Mouse (Mus musculus) liver, embryonic 12.5 days (tissue): ENCODE measurements around the gene Grhl1. TPM values are rescaled to one million over a fixed set of nuclear protein-coding genes. Genes with fewer than 3 reads are reported as not detected.
"Not testable (repeated sequence)": the region's sequence is repeated elsewhere in the genome, so short reads cannot be mapped to it uniquely, and the experiment has no call there.

ENCODE experiments used
- ATAC-seq: fragments of 200-750 bp; cut with Nextera tagmentation; 2 replicates; pipeline ENCODE4 v1.8.0; 2017; ENCODE audit warnings: moderate number of reproducible peaks, mild to moderate bottlenecking, moderate library complexity
- H3K27ac ChIP-seq: fragments of 300-500 bp; sonication (generic); 2 replicates; pipeline ENCODE4 v1.5.1; 2016; ENCODE audit warnings: mild to moderate bottlenecking
- H3K27me3 ChIP-seq: fragments of 300-500 bp; sonication (generic); replicated peaks from 2 replicates; pipeline ENCODE4 v1.6.1; 2016; ENCODE audit warnings: mild to moderate bottlenecking, moderate library complexity
- H3K36me3 ChIP-seq: fragments of 300-500 bp; sonication (generic); 2 replicates; pipeline ENCODE4 v1.6.1; 2016; ENCODE audit warnings: mild to moderate bottlenecking, moderate library complexity
- H3K4me1 ChIP-seq: fragments of 300-500 bp; sonication (generic); 2 replicates; pipeline ENCODE4 v1.6.1; 2016
- H3K4me2 ChIP-seq: fragments of 300-500 bp; sonication (generic); 2 replicates; pipeline ENCODE4 v1.6.1; 2016; ENCODE audit warnings: mild to moderate bottlenecking, moderate library complexity
- H3K4me3 ChIP-seq: fragments of 300-500 bp; sonication (generic); 2 replicates; pipeline ENCODE4 v1.5.1; 2016; ENCODE audit warnings: mild to moderate bottlenecking, moderate library complexity
- H3K9ac ChIP-seq: fragments of 300-500 bp; sonication (generic); 2 replicates; pipeline ENCODE4 v1.6.1; 2016; ENCODE audit warnings: mild to moderate bottlenecking, moderate library complexity
- H3K9me3 ChIP-seq: fragments of 300-500 bp; sonication (generic); replicated peaks from 2 replicates; pipeline ENCODE4 v1.6.1; 2016; ENCODE audit warnings: mild to moderate bottlenecking, moderate library complexity
- WGBS: fragments of 180-500 bp; shearing (Covaris S2); methylation state at CpG from one replicate; pipeline ENCODE4 v1.1.7; 2016; ENCODE audit not compliant: insufficient replicate concordance; 5-methylcytosine and 5-hydroxymethylcytosine counted together
- polyA plus RNA-seq: library from polyadenylated mRNA; unstranded; fragments of >200 nt; fragmentation: Nextera tagmentation; extraction: Ambion mirVana; gene quantifications from 2 replicates; pipeline ENCODE4 v1.2.1, GENCODE M21; 2016

Gene Grhl1
- 0.45 and 0.72 TPM in 2 replicates for polyA plus RNA-seq

- H3K27ac ChIP-seq, result no peak within 1 kb of the TSS
- H3K4me3 ChIP-seq, result peak within 1 kb of the TSS; percentile 68
- H3K4me2 ChIP-seq, result peak within 1 kb of the TSS; percentile 97
- H3K9me3 ChIP-seq, result no peaks in the 10 kb centered on the region
- peaks cover 22% of the 10 kb centered on the region; the same call in 1 of the 2 replicates for H3K4me1 ChIP-seq
- ATAC-seq, result peak; percentile 100
- no peaks in the 10 kb centered on the region for H3K36me3 ChIP-seq
- 2% methylated on average over 61 of the region's 64 CpGs for WGBS
- H3K9ac ChIP-seq, result peak within 1 kb of the TSS; percentile 81
- peaks cover 60% of the 10 kb centered on the region for H3K27me3 ChIP-seq
Observed at GRCm38 (mm10) chr12:24571523-24572392, at the start of gene Grhl1. TSS of gene Grhl1 (plus strand) at chr12:24572283.

- H3K4me1 ChIP-seq, H3K9me3 ChIP-seq, H3K4me2 ChIP-seq, H3K9ac ChIP-seq, H3K27me3 ChIP-seq, H3K27ac ChIP-seq, H3K4me3 ChIP-seq, ATAC-seq: not testable (repeated sequence)
- WGBS, result 77% methylated on average over 7 of the region's 7 CpGs
- H3K36me3 ChIP-seq, result peaks cover 19% of the 10 kb centered on the region; the same call in 1 of the 2 replicates
Observed at GRCm38 (mm10) chr12:24525065-24525464, 47.0 kb upstream of the Grhl1 start.

GRCm38 (mm10) chr12:24536390-24536789 is 35.7 kb upstream of the Grhl1 start:
- H3K4me3 ChIP-seq, result no peak overlapping the region
- no peak overlapping the region for H3K4me2 ChIP-seq
- no peak; the same call in 1 of the 2 replicates for ATAC-seq
- peaks cover 12% of the 10 kb centered on the region; the same call in 1 of the 2 replicates for H3K36me3 ChIP-seq
- no peaks in the 10 kb centered on the region for H3K9me3 ChIP-seq
- no peak overlapping the region for H3K27ac ChIP-seq
- no peaks in the 10 kb centered on the region for H3K27me3 ChIP-seq
- H3K9ac ChIP-seq, result no peak overlapping the region
- peaks cover 16% of the 10 kb centered on the region for H3K4me1 ChIP-seq
- 33% methylated on average over 5 of the region's 5 CpGs for WGBS

- no peak overlapping the region for H3K4me2 ChIP-seq
- H3K9me3 ChIP-seq, result no peaks in the 10 kb centered on the region
- no peak for ATAC-seq
- H3K27ac ChIP-seq, result no peak overlapping the region
- no peaks in the 10 kb centered on the region for H3K27me3 ChIP-seq
- H3K4me3 ChIP-seq, result no peak overlapping the region
- WGBS, result 66% methylated on average over 2 of the region's 2 CpGs
- peaks cover 8% of the 10 kb centered on the region; the same call in 1 of the 2 replicates for H3K36me3 ChIP-seq
- H3K9ac ChIP-seq, result no peak overlapping the region
- H3K4me1 ChIP-seq, result peaks cover 16% of the 10 kb centered on the region
Observed at GRCm38 (mm10) chr12:24537201-24537600, 34.9 kb upstream of the Grhl1 start.

GRCm38 (mm10) chr12:24537965-24538364 is 34.1 kb upstream of the Grhl1 start:
- WGBS, result 59% methylated on average over 4 of the region's 4 CpGs
- H3K27ac ChIP-seq, result no peak overlapping the region
- no peak overlapping the region for H3K4me3 ChIP-seq
- no peak for ATAC-seq
- peaks cover 16% of the 10 kb centered on the region for H3K4me1 ChIP-seq
- H3K27me3 ChIP-seq, result no peaks in the 10 kb centered on the region
- H3K9me3 ChIP-seq, result no peaks in the 10 kb centered on the region
- no peak overlapping the region for H3K9ac ChIP-seq
- no peak overlapping the region for H3K4me2 ChIP-seq
- peaks cover 5% of the 10 kb centered on the region; the same call in 1 of the 2 replicates for H3K36me3 ChIP-seq

- H3K9me3 ChIP-seq, result no peaks in the 10 kb centered on the region
- H3K4me1 ChIP-seq, result peaks cover 4% of the 10 kb centered on the region
- no peak overlapping the region for H3K9ac ChIP-seq
- no peak overlapping the region for H3K4me3 ChIP-seq
- no peak overlapping the region for H3K4me2 ChIP-seq
- H3K27ac ChIP-seq, result no peak overlapping the region
- H3K27me3 ChIP-seq, result no peaks in the 10 kb centered on the region
- H3K36me3 ChIP-seq, result peaks cover 11% of the 10 kb centered on the region
- ATAC-seq, result no peak
- 74% methylated on average over 16 of the region's 16 CpGs for WGBS
Observed at GRCm38 (mm10) chr12:24541426-24542154, 30.5 kb upstream of the Grhl1 start.

- Histone ChIP-seq H3K9me3 (no peaks in the 10 kb centered on the region), H3K27ac (no peak overlapping the region), H3K4me3 (no peak overlapping the region), H3K27me3 (no peaks in the 10 kb centered on the region), H3K9ac (no peak overlapping the region), H3K36me3 (peaks cover 26% of the 10 kb centered on the region; the same call in 1 of the 2 replicates), H3K4me2 (no peak overlapping the region), H3K4me1 (no peaks in the 10 kb centered on the region)
- WGBS, result 64% methylated on average over 8 of the region's 8 CpGs
- ATAC-seq, result no peak
Observed at GRCm38 (mm10) chr12:24547686-24548085, 24.4 kb upstream of the Grhl1 start.

- Histone ChIP-seq H3K27ac (no peak overlapping the region), H3K4me2 (no peak overlapping the region), H3K4me3 (no peak overlapping the region), H3K9me3 (no peaks in the 10 kb centered on the region), H3K4me1 (no peaks in the 10 kb centered on the region), H3K36me3 (peaks cover 26% of the 10 kb centered on the region; the same call in 1 of the 2 replicates), H3K27me3 (no peaks in the 10 kb centered on the region), H3K9ac (no peak overlapping the region)
- WGBS, result 81% methylated on average over 6 of the region's 6 CpGs
- no peak for ATAC-seq
Observed at GRCm38 (mm10) chr12:24548885-24549284, 23.2 kb upstream of the Grhl1 start.

GRCm38 (mm10) chr12:24552531-24552930 is 19.6 kb upstream of the Grhl1 start:
- no peak overlapping the region for H3K27ac ChIP-seq
- no peaks in the 10 kb centered on the region for H3K4me1 ChIP-seq
- no peak for ATAC-seq
- H3K4me2 ChIP-seq, result no peak overlapping the region
- H3K27me3 ChIP-seq, result no peaks in the 10 kb centered on the region
- no peak overlapping the region for H3K4me3 ChIP-seq
- peaks cover 11% of the 10 kb centered on the region; the same call in 1 of the 2 replicates for H3K36me3 ChIP-seq
- WGBS, result 60% methylated on average over 2 of the region's 2 CpGs
- no peaks in the 10 kb centered on the region for H3K9me3 ChIP-seq
- no peak overlapping the region for H3K9ac ChIP-seq

- H3K27ac ChIP-seq, result no peak overlapping the region
- H3K27me3 ChIP-seq, result no peaks in the 10 kb centered on the region
- ATAC-seq, result no peak
- 0 out of 2 replicates have a peak, but pooled peaks cover 6% of the 10 kb centered on the region for H3K36me3 ChIP-seq
- H3K4me2 ChIP-seq, result no peak overlapping the region
- no peaks in the 10 kb centered on the region for H3K4me1 ChIP-seq
- H3K9me3 ChIP-seq, result no peaks in the 10 kb centered on the region
- 78% methylated on average over 8 of the region's 8 CpGs for WGBS
- H3K9ac ChIP-seq, result no peak overlapping the region
- H3K4me3 ChIP-seq, result no peak overlapping the region
Observed at GRCm38 (mm10) chr12:24555976-24556375, 16.1 kb upstream of the Grhl1 start.

- H3K36me3 ChIP-seq, result 0 out of 2 replicates have a peak, but pooled peaks cover 6% of the 10 kb centered on the region
- H3K27ac ChIP-seq, result no peak overlapping the region
- peaks cover 5% of the 10 kb centered on the region; the same call in 1 of the 2 replicates for H3K27me3 ChIP-seq
- no peak for ATAC-seq
- H3K4me3 ChIP-seq, result no peak overlapping the region
- no peaks in the 10 kb centered on the region for H3K9me3 ChIP-seq
- WGBS, result 32% methylated on average over 7 of the region's 7 CpGs
- H3K9ac ChIP-seq, result no peak overlapping the region
- H3K4me1 ChIP-seq, result peaks cover 11% of the 10 kb centered on the region; the same call in 1 of the 2 replicates
- H3K4me2 ChIP-seq, result no peak overlapping the region
Observed at GRCm38 (mm10) chr12:24563395-24563960, 8.6 kb upstream of the Grhl1 start.
